Mouse (Mus musculus) liver, adult 2 months (tissue): ENCODE results near the gene Nxf1. TPM values are rescaled to one million over a fixed set of nuclear protein-coding genes. Genes with fewer than 3 reads are reported as not detected.

ENCODE experiments used
- DNase-seq: peaks from one replicate; pipeline ENCODE4 v3.0.0-alpha.2; 2011; ENCODE audit warnings: low read depth, low spot score; ENCODE audit errors: extremely low read depth
- H3K27ac ChIP-seq: fragments of 200-500 bp; replicated peaks from 2 replicates; pipeline ENCODE4 v1.5.1; 2012; ENCODE audit warnings: low read depth, mild to moderate bottlenecking, control low read depth, inconsistent platforms, low read length; ENCODE audit not compliant: insufficient read depth
- H3K27me3 ChIP-seq: fragments of 200-500 bp; 2 replicates; pipeline ENCODE4 v1.6.1; 2012; ENCODE audit warnings: mild to moderate bottlenecking, moderate library complexity, low read length, inconsistent platforms; ENCODE audit not compliant: control insufficient read depth, insufficient read depth
- H3K36me3 ChIP-seq: fragments of 200-500 bp; 2 replicates; pipeline ENCODE4 v1.6.1; 2012; ENCODE audit warnings: low read length, inconsistent platforms; ENCODE audit not compliant: control insufficient read depth, insufficient read depth
- H3K4me1 ChIP-seq: fragments of 200-500 bp; 2 replicates; pipeline ENCODE4 v1.6.1; 2011; ENCODE audit warnings: low read length; ENCODE audit not compliant: control insufficient read depth, insufficient read depth
- H3K4me3 ChIP-seq: fragments of 200-500 bp; 2 replicates; pipeline ENCODE4 v1.5.1; 2011; ENCODE audit warnings: low read depth, mild to moderate bottlenecking, control low read depth, low read length, moderate library complexity; ENCODE audit not compliant: insufficient read depth
- H3K79me2 ChIP-seq: fragments of 200-500 bp; 2 replicates; pipeline ENCODE4 v1.6.1; 2012; ENCODE audit warnings: inconsistent platforms, mild to moderate bottlenecking, low read length, moderate library complexity; ENCODE audit not compliant: control insufficient read depth, insufficient read depth
- H3K9ac ChIP-seq: fragments of 200-500 bp; 2 replicates; pipeline ENCODE4 v1.6.1; 2012; ENCODE audit warnings: low read depth, mild to moderate bottlenecking, control low read depth, inconsistent platforms, low read length
- CTCF ChIP-seq: fragments of 200-500 bp; IDR thresholded peaks from 2 replicates; pipeline ENCODE4 v1.5.1; 2011; ENCODE audit warnings: low read depth, low read length, control low read depth
- POLR2A ChIP-seq: fragments of 200-500 bp; IDR thresholded peaks from 2 replicates; pipeline ENCODE4 v1.6.1; 2011; ENCODE audit warnings: low read length, control low read depth; ENCODE audit not compliant: insufficient read depth; ENCODE audit errors: extremely low read depth
- WGBS: fragments of 180-500 bp; shearing (Covaris S2); methylation state at CpG from one replicate; pipeline ENCODE4 v1.1.7; 2018; 5-methylcytosine and 5-hydroxymethylcytosine counted together
- polyA plus RNA-seq: library from polyadenylated mRNA; depleted of rRNA; stranded (reverse); fragments of >200 nt; gene quantifications from 2 replicates; pipeline ENCODE4 v1.2.3, GENCODE M21; 2012
- total RNA-seq: library from RNA; depleted of rRNA; stranded (reverse); fragments of >200 nt; gene quantifications from 2 replicates; pipeline ENCODE4 v1.2.3, GENCODE M21; 2014

Nxf1 gene
- total and polyA plus RNA-seq, 2 experiments, result 16.2 to 43.1 TPM

DNA sequence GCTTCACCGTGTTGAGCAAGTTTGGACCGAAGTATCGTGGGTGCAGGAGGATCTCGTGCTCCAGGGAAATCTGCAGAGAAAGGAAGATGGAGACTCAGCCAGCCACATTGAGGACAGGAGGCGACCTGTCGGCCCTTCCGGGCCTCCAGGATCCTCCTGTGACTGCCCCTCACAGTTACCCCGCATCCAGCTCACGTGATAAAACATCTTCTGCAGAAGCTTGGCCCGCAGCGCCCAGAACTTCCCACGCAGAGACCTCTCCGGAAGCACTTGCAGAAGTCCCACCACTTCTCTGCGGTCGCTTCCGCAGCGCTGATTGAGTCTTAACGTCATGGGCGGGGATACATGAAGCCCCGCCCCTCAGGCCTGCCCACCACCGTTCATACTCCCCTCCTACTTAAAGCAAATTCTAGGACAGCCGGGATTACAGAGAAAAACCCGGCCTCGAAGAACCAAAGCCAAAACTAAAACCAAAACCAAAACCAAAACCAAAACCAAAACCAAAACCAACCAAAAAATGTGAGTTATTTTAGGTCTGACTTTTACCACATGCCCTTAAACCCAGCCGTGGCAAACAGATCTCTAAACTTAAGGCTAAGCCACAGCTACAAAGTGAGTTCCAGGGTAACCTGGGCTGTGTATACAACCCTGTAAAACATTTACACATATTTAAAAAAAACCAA, 41.5 kb downstream of the Nxf1 start, which contains the start of gene Polr2g:
Gene Polr2g, minus strand, starts transcription at position 314 of the 683 bp plus-strand sequence.
- TF ChIP-seq POLR2A, result peak; percentile 83
- no peak for TF ChIP-seq CTCF
- Histone ChIP-seq H3K4me3 (peak within 1 kb of the TSS; percentile 85), H3K36me3 (peaks cover 5% of the 10 kb centered on the region; the same call in 1 of the 2 replicates), H3K4me1 (peaks cover 6% of the 10 kb centered on the region; the same call in 1 of the 2 replicates), H3K79me2 (no peaks in the 10 kb centered on the region), H3K27me3 (no peaks in the 10 kb centered on the region), H3K9ac (peak within 1 kb of the TSS; percentile 51), H3K27ac (peak within 1 kb of the TSS; percentile 37)
- peak; percentile 88 for DNase-seq
- WGBS, result under 1% methylated on average over 25 of the region's 25 CpGs

DNA sequence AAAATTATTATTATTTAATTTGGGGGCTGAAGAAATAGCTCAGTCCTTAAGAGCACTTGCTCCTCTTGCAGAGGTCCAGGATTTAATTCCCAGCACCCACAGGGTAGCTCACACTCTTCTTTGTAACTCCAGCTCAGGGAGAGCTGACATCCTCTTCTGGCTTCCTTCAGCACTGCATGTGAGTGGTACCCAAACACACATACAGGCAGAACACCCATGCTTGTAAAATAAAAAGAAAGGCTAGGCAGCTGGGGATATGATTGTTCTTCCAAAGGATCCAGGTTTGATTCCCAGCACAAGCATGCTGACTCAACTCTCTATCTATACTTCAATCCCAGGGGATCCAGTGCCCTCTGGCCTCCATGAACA, 42.1 kb downstream of the Nxf1 start:
- H3K4me3 ChIP-seq, result no peak overlapping the region
- H3K79me2 ChIP-seq, result no peaks in the 10 kb centered on the region
- peaks cover 5% of the 10 kb centered on the region; the same call in 1 of the 2 replicates for H3K36me3 ChIP-seq
- no peak for DNase-seq
- H3K4me1 ChIP-seq, result peaks cover 6% of the 10 kb centered on the region; the same call in 1 of the 2 replicates
- H3K9ac ChIP-seq, result no peak overlapping the region
- no peak overlapping the region for H3K27ac ChIP-seq
- no peaks in the 10 kb centered on the region for H3K27me3 ChIP-seq
- TF ChIP-seq POLR2A, result no peak
- no peak for TF ChIP-seq CTCF

DNA sequence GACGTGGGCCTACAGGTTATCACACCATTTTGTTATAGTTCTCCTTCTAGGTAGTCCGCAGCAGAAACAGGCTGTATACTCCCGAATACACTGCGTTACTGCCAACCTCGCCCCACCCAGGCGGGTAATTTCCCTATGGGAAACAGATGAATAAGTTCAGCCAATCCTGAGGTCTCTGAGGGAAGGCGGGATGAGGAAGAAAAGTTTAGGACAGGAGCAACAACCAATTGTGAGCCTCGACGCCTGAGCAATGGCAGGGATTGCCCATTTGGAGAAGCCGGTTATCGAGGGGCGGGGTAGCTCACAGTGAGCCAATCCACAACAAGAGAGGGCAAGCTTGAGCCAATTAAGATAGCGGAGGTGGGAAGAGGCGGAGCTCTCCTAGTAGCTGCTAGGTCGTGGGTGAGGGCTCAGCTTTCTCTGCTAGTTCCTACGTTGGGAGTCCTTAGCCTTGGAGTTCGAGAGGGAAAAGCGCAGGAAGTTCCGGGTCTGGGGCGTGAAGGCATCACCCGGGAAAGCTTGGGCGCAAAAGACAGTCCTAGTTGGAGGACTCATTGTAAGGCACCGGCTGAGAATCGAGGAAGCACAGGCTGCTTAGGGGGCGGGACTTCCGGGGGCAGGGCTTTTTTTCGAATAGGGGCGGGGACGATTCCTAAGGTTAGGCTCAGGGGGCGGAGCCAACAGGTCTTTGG, 45.4 kb downstream of the Nxf1 start, which contains the start of gene Zbtb3:
Gene Zbtb3, plus strand, starts transcription at position 426 of the 692 bp plus-strand sequence.
- peak within 1 kb of the TSS; percentile 65 for H3K4me3 ChIP-seq
- 1% methylated on average over 30 of the region's 30 CpGs for WGBS
- peaks cover 3% of the 10 kb centered on the region; the same call in 1 of the 2 replicates for H3K36me3 ChIP-seq
- H3K27ac ChIP-seq, result no peak within 1 kb of the TSS
- no peaks in the 10 kb centered on the region for H3K79me2 ChIP-seq
- peaks cover 6% of the 10 kb centered on the region; the same call in 1 of the 2 replicates for H3K4me1 ChIP-seq
- no peaks in the 10 kb centered on the region for H3K27me3 ChIP-seq
- peak; percentile 92 for DNase-seq
- TF ChIP-seq CTCF (no peak), POLR2A (no peak)
- H3K9ac ChIP-seq, result peak within 1 kb of the TSS; percentile 61

DNA sequence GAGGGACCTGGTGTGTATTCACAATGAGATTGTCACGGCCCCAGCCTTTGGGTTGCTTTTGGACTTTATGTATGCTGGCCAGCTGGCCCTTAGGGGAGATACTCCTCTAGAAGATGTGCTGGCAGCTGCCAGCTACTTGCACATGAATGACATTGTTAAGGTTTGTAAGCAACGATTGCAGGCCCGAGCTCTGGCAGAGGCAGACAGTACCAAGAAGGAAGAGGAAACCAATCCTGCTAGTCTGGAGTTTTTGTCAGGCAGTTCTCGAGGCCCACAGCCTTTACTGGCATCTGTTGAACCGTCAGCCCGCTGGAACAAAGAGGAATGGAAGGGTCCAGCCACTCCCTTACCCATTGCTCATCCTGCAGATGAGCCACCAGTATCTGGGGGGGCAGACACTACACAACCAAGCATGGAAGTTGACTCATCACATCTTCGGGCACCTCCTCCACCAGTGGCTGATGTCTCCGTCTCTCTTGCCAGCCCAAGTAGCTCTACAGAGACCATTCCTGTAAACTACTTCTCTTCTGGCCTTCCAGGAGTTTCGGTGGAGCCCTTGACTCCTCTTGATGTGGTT, 46.4 kb downstream of the Nxf1 start:
- no peak for DNase-seq
- WGBS, result 88% methylated on average over 9 of the region's 9 CpGs
- no peaks in the 10 kb centered on the region for H3K27me3 ChIP-seq
- no peaks in the 10 kb centered on the region for H3K79me2 ChIP-seq
- H3K4me3 ChIP-seq, result no peak overlapping the region
- H3K9ac ChIP-seq, result no peak overlapping the region
- no peak overlapping the region for H3K27ac ChIP-seq
- peaks cover 3% of the 10 kb centered on the region; the same call in 1 of the 2 replicates for H3K4me1 ChIP-seq
- peaks cover 5% of the 10 kb centered on the region; the same call in 1 of the 2 replicates for H3K36me3 ChIP-seq
- TF ChIP-seq POLR2A, result no peak
- TF ChIP-seq CTCF, result no peak

DNA sequence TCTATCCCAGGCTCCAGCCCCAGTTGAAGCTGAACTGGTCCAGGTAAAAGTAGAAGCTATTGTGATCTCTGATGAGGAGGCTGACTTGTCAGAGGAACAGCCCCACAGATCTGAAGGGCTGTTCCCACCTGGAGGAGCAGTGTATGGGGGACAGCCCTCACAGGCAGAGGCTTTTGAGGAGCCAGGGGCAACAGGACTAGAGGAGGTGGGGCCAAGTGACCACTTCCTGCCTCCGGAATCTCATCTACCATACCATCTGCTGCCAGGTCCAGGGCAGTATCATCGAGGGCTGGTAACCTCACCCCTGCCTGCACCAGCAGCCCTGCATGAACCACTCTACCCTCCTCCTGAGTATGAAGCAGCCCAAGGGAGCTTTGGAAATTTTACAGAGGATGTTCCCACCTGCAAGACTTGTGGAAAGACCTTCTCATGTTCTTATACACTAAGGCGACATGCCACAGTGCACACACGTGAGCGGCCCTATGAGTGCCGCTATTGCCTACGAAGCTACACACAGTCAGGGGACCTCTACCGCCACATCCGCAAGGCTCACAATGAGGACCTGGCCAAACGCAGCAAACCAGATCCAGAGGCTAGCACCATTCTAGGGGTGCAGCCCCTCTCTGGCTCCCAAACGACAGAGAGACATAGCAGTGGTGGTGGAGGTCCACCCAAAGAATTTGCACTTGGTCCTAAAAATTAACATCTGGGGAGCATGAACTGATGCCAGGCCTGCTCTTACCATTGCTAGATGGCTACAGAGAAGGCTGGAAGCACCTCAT, 47.2 kb downstream of the Nxf1 start:
- Histone ChIP-seq H3K27me3 (no peaks in the 10 kb centered on the region), H3K79me2 (no peaks in the 10 kb centered on the region), H3K4me1 (peaks cover 3% of the 10 kb centered on the region; the same call in 1 of the 2 replicates), H3K36me3 (peaks cover 7% of the 10 kb centered on the region; the same call in 1 of the 2 replicates), H3K27ac (no peak overlapping the region), H3K4me3 (no peak overlapping the region), H3K9ac (no peak overlapping the region)
- DNase-seq, result no peak
- 91% methylated on average over 11 of the region's 11 CpGs for WGBS
- TF ChIP-seq POLR2A (no peak), CTCF (no peak)
